Mouse (Mus musculus) midbrain, embryonic 14.5 days (tissue): ENCODE measurements around the gene F2r. TPM values are rescaled to one million over a fixed set of nuclear protein-coding genes. Genes with fewer than 3 reads are reported as not detected.

Experiments
- ATAC-seq: fragments of 200-750 bp; cut with Nextera tagmentation; 2 replicates; pipeline ENCODE4 v1.8.0; 2017; ENCODE audit warnings: moderate number of reproducible peaks, moderate library complexity; ENCODE audit not compliant: low FRiP score, low TSS enrichment
- DNase-seq: peaks from one replicate; pipeline ENCODE4 v3.0.0-alpha.2; 2015
- H3K27ac ChIP-seq: fragments of 300-500 bp; sonication (generic); replicated peaks from 2 replicates; pipeline ENCODE4 v1.5.1; 2014; ENCODE audit warnings: mild to moderate bottlenecking, low read depth, low read length, moderate library complexity
- H3K27me3 ChIP-seq: fragments of 300-500 bp; sonication (generic); 2 replicates; pipeline ENCODE4 v1.6.1; 2014; ENCODE audit warnings: low read length, control low read depth, mixed read lengths; ENCODE audit not compliant: control insufficient read depth, insufficient read depth
- H3K36me3 ChIP-seq: fragments of 300-500 bp; sonication (generic); 2 replicates; pipeline ENCODE4 v1.6.1; 2014; ENCODE audit warnings: low read length, control low read depth; ENCODE audit not compliant: control insufficient read depth, insufficient read depth
- H3K4me1 ChIP-seq: fragments of 300-500 bp; sonication (generic); 2 replicates; pipeline ENCODE4 v1.6.1; 2014; ENCODE audit warnings: mild to moderate bottlenecking, antibody characterized with exemption, low read length, control low read depth; ENCODE audit not compliant: control insufficient read depth, insufficient read depth
- H3K4me2 ChIP-seq: fragments of 300-500 bp; sonication (generic); 2 replicates; pipeline ENCODE4 v1.6.1; 2014; ENCODE audit warnings: mild to moderate bottlenecking, low read length, moderate library complexity
- H3K4me3 ChIP-seq: fragments of 300-500 bp; sonication (generic); replicated peaks from 2 replicates; pipeline ENCODE4 v1.5.1; 2014; ENCODE audit warnings: low read depth, low read length
- H3K9ac ChIP-seq: fragments of 300-500 bp; sonication (generic); replicated peaks from 2 replicates; pipeline ENCODE4 v1.6.1; 2014; ENCODE audit warnings: mild to moderate bottlenecking, low read length, moderate library complexity
- H3K9me3 ChIP-seq: fragments of 300-500 bp; sonication (generic); 2 replicates; pipeline ENCODE4 v1.6.1; 2016; ENCODE audit warnings: low read length, control low read depth, mixed read lengths; ENCODE audit not compliant: control insufficient read depth
- WGBS: fragments of 180-500 bp; shearing (Covaris S2); extraction: QIAGEN DNeasy Blood & Tissue Kit; methylation state at CpG from one replicate; pipeline ENCODE4 v1.1.7; 2014; 5-methylcytosine and 5-hydroxymethylcytosine counted together
- polyA plus RNA-seq: library from polyadenylated mRNA; unstranded; fragments of >200 nt; fragmentation: Nextera tagmentation; extraction: Ambion mirVana; gene quantifications from 2 replicates; pipeline ENCODE4 v1.2.1, GENCODE M21; 2014

F2r gene
- polyA plus RNA-seq, 1 experiment from 2014 or later = 78.8 TPM

- Histone ChIP-seq H3K27ac (0 out of 2 replicates have a peak overlapping the region, but pooled peaks have one; percentile 28), H3K4me2 (no peak overlapping the region), H3K36me3 (no peaks in the 10 kb centered on the region), H3K4me3 (no peak overlapping the region), H3K27me3 (no peaks in the 10 kb centered on the region), H3K9ac (no peak overlapping the region), H3K4me1 (peaks cover 9% of the 10 kb centered on the region; the same call in 1 of the 2 replicates), H3K9me3 (no peaks in the 10 kb centered on the region)
- WGBS = 57% methylated on average over 5 of the region's 5 CpGs
- peak; percentile 23 for DNase-seq
- no peak for ATAC-seq
Observed at GRCm38 (mm10) chr13:95638894-95639293, 20.6 kb upstream of the F2r start.

- no peaks in the 10 kb centered on the region for H3K9me3 ChIP-seq
- DNase-seq (peak; percentile 21), ATAC-seq (no peak)
- no peaks in the 10 kb centered on the region for H3K36me3 ChIP-seq
- H3K4me2 ChIP-seq = no peak overlapping the region
- no peak overlapping the region for H3K27ac ChIP-seq
- no peak overlapping the region for H3K4me3 ChIP-seq
- 76% methylated on average over 10 of the region's 10 CpGs for WGBS
- no peak overlapping the region for H3K9ac ChIP-seq
- H3K4me1 ChIP-seq = peaks cover 9% of the 10 kb centered on the region; the same call in 1 of the 2 replicates
- H3K27me3 ChIP-seq = no peaks in the 10 kb centered on the region
Observed at GRCm38 (mm10) chr13:95637737-95638136, 19.4 kb upstream of the F2r start.

GRCm38 (mm10) chr13:95635301-95635700 is 17.0 kb upstream of the F2r start:
- H3K9me3 ChIP-seq = no peaks in the 10 kb centered on the region
- H3K4me1 ChIP-seq = peaks cover 9% of the 10 kb centered on the region; the same call in 1 of the 2 replicates
- H3K4me3 ChIP-seq = no peak overlapping the region
- H3K27ac ChIP-seq = no peak overlapping the region
- DNase-seq (no peak), ATAC-seq (no peak)
- H3K36me3 ChIP-seq = no peaks in the 10 kb centered on the region
- H3K9ac ChIP-seq = no peak overlapping the region
- no peaks in the 10 kb centered on the region for H3K27me3 ChIP-seq
- no peak overlapping the region for H3K4me2 ChIP-seq
- 95% methylated on average over 12 of the region's 12 CpGs for WGBS

GRCm38 (mm10) chr13:95634451-95634850 is 16.2 kb upstream of the F2r start:
- Histone ChIP-seq H3K4me2 (no peak overlapping the region), H3K27ac (no peak overlapping the region), H3K9me3 (no peaks in the 10 kb centered on the region), H3K27me3 (no peaks in the 10 kb centered on the region), H3K36me3 (no peaks in the 10 kb centered on the region), H3K4me3 (no peak overlapping the region), H3K4me1 (peaks cover 7% of the 10 kb centered on the region; the same call in 1 of the 2 replicates), H3K9ac (no peak overlapping the region)
- no peak for ATAC-seq
- DNase-seq = no peak
- 69% methylated on average over 2 of the region's 2 CpGs for WGBS

- H3K27ac ChIP-seq = no peak overlapping the region
- 83% methylated on average over 2 of the region's 2 CpGs for WGBS
- H3K27me3 ChIP-seq = no peaks in the 10 kb centered on the region
- H3K9me3 ChIP-seq = no peaks in the 10 kb centered on the region
- H3K9ac ChIP-seq = no peak overlapping the region
- H3K4me2 ChIP-seq = no peak overlapping the region
- H3K36me3 ChIP-seq = no peaks in the 10 kb centered on the region
- no peak overlapping the region for H3K4me3 ChIP-seq
- H3K4me1 ChIP-seq = 0 out of 2 replicates have a peak, but pooled peaks cover 3% of the 10 kb centered on the region
- ATAC-seq (no peak), DNase-seq (no peak)
Observed at GRCm38 (mm10) chr13:95633384-95633783, 15.1 kb upstream of the F2r start.

- WGBS = 95% methylated on average over 6 of the region's 6 CpGs
- H3K4me1 ChIP-seq = no peaks in the 10 kb centered on the region
- no peak overlapping the region for H3K9ac ChIP-seq
- H3K4me3 ChIP-seq = no peak overlapping the region
- H3K4me2 ChIP-seq = no peak overlapping the region
- H3K36me3 ChIP-seq = no peaks in the 10 kb centered on the region
- no peak for DNase-seq
- no peaks in the 10 kb centered on the region for H3K27me3 ChIP-seq
- ATAC-seq = no peak
- no peaks in the 10 kb centered on the region for H3K9me3 ChIP-seq
- no peak overlapping the region for H3K27ac ChIP-seq
Observed at GRCm38 (mm10) chr13:95632144-95632543, 13.9 kb upstream of the F2r start.

- Histone ChIP-seq H3K36me3 (no peaks in the 10 kb centered on the region), H3K9ac (no peak overlapping the region), H3K4me3 (no peak overlapping the region), H3K27ac (no peak overlapping the region), H3K27me3 (no peaks in the 10 kb centered on the region), H3K4me2 (no peak overlapping the region), H3K4me1 (no peaks in the 10 kb centered on the region), H3K9me3 (no peaks in the 10 kb centered on the region)
- WGBS = 96% methylated on average over 2 of the region's 2 CpGs
- ATAC-seq (no peak), DNase-seq (no peak)
Observed at GRCm38 (mm10) chr13:95630747-95631146, 12.5 kb upstream of the F2r start.

- ATAC-seq = no peak
- Histone ChIP-seq H3K9ac (no peak overlapping the region), H3K27ac (no peak overlapping the region), H3K27me3 (no peaks in the 10 kb centered on the region), H3K4me2 (no peak overlapping the region), H3K4me3 (no peak overlapping the region), H3K4me1 (no peaks in the 10 kb centered on the region), H3K36me3 (no peaks in the 10 kb centered on the region), H3K9me3 (no peaks in the 10 kb centered on the region)
- DNase-seq = no peak
- 92% methylated on average over 10 of the region's 10 CpGs for WGBS
Observed at GRCm38 (mm10) chr13:95629751-95630150, 11.5 kb upstream of the F2r start.

GRCm38 (mm10) chr13:95626696-95627095 is 8.4 kb upstream of the F2r start:
- Histone ChIP-seq H3K9ac (no peak overlapping the region), H3K4me1 (no peaks in the 10 kb centered on the region), H3K9me3 (no peaks in the 10 kb centered on the region), H3K36me3 (no peaks in the 10 kb centered on the region), H3K27me3 (no peaks in the 10 kb centered on the region), H3K27ac (no peak overlapping the region), H3K4me3 (no peak overlapping the region), H3K4me2 (no peak overlapping the region)
- ATAC-seq (no peak), DNase-seq (no peak)
- 40% methylated on average over 7 of the region's 7 CpGs for WGBS
